Mouse (Mus musculus): ENCODE data around the gene Vmn1r185.
"Not testable (repeated sequence)": the region's sequence is repeated elsewhere in the genome, so short reads cannot be mapped to it uniquely, and the experiment has no call there.

The Vmn1r185 gene

GRCm38 (mm10) chr7:26618364-26618763 lies at the start of gene Vmn1r185:
Gene Vmn1r185, minus strand, starts transcription at chr7:26618464.
- not testable (repeated sequence) for DNase-seq

GRCm38 (mm10) chr7:26667466-26667865 lies 49.2 kb upstream of the Vmn1r185 start:
- not testable (repeated sequence) for DNase-seq

DNA sequence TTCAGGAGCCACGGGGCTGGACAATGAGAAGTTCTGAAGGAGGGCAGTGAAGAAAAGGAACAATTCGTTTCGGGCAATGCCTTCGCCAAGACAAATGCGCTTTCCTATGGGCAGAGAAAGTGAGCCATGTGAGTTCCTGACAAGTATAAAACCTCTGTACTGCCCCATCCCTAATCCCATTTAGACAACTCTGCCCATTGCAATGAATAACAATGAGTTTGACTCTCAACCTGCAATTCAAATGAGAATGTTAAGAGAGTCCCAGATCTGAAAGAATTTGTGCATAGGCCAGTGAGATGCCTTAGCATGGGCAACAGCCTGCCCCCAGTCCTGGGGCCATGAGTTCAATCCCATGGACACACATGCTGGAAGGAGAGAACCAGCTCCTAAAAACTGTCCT lies 47.7 kb upstream of the Vmn1r185 start:
- DNase-seq = no peak

GRCm38 (mm10) chr7:26589774-26590173 lies 28.5 kb downstream of the Vmn1r185 start:
- DNase-seq = no peak

DNA sequence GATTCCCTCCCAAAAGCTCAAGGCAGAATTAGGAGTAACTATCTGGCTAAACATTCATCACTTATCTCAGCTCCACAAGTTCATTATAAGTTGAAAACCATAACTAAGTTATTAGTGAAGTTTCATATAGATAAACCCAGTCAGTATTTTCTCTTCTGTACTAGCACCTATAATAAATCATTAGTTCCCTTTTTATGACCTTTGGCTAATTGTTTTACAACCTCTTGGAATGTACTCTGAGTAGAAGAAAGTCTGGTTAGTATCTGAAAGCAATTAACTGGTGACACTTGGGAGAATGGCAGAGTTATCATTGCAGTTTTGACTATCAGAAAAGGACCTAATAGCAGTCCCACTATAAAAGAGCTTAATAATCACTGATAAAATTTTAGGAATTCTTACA lies 29.2 kb downstream of the Vmn1r185 start:
- no peak for DNase-seq

All from liver (tissue).